Mouse (Mus musculus): ENCODE data around the gene Tfpi. TPM values are rescaled to one million over a fixed set of nuclear protein-coding genes. Genes with fewer than 3 reads are reported as not detected.
"Not testable (repeated sequence)": the region's sequence is repeated elsewhere in the genome, so short reads cannot be mapped to it uniquely, and the experiment has no call there.

Gene Tfpi
- polyA plus RNA-seq, 1 experiment from 2014 or later: 9.7 TPM

DNA sequence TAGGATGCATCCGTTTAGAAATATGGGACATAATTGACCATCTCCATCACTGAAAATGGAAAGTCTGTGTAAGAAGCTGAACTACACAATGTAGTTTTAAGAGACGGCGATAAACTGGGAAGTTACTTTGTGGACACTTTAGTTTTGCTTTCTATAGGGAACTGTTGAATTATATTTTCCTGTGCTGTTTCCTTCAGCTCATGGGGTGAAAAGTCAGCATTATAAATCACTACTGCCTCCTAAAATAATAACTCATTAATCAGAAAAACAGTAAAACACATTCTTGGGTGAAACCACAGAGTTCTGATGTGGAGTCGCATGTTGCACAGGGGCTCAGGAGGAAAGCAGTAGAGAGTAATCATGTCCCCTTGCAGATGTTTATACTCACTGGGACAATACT, 50.0 kb downstream of the Tfpi start:
- no peak overlapping the region for H3K4me2 ChIP-seq
- no peak for ATAC-seq
- no peak overlapping the region for H3K9ac ChIP-seq
- no peak overlapping the region for H3K27ac ChIP-seq
- no peaks in the 10 kb centered on the region for H3K27me3 ChIP-seq
- WGBS: 90% methylated on average over 4 of the region's 4 CpGs
- no peaks in the 10 kb centered on the region for H3K36me3 ChIP-seq (ENCODE audit: poor library complexity, severe bottlenecking)
- H3K4me1 ChIP-seq: peaks cover 9% of the 10 kb centered on the region; the same call in 1 of the 2 replicates
- no peak overlapping the region for H3K4me3 ChIP-seq
- no peaks in the 10 kb centered on the region for H3K9me3 ChIP-seq (replicated peaks)

DNA sequence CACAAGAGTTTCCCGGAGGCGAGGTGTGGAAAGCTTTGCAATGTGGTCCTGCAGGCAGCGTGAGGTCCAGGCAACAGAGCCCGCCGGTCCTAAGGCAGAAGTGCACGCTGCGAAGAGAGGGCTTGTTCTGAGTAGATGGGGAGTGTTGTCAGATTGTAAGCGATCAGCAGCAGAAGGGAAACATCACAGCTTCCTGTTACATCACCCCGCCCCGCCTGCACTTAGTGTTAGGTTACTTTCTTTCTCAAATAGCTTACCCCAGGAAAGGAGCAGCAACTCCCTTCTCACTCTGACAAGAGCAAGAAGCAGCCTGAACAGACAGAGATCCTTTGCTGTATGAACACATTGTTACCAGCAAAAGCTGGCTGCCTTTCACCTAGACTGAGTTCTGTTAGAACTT, 51.4 kb downstream of the Tfpi start, which contains the start of gene Calcrl:
TSS of gene Calcrl (minus strand) at position 274 of the 400 bp plus-strand sequence.
- WGBS: 0% methylated on average over 10 of the region's 10 CpGs
- ATAC-seq: peak; percentile 63; the same call in 1 of the 2 replicates
- Histone ChIP-seq H3K9ac (peak within 1 kb of the TSS; percentile 57), H3K36me3 (ENCODE audit: poor library complexity, severe bottlenecking) (no peaks in the 10 kb centered on the region), H3K27ac (no peak within 1 kb of the TSS), H3K9me3 (replicated peaks) (no peaks in the 10 kb centered on the region), H3K4me1 (peaks cover 9% of the 10 kb centered on the region; the same call in 1 of the 2 replicates), H3K4me3 (peak within 1 kb of the TSS; percentile 34), H3K4me2 (peak within 1 kb of the TSS; percentile 60), H3K27me3 (no peaks in the 10 kb centered on the region)

DNA sequence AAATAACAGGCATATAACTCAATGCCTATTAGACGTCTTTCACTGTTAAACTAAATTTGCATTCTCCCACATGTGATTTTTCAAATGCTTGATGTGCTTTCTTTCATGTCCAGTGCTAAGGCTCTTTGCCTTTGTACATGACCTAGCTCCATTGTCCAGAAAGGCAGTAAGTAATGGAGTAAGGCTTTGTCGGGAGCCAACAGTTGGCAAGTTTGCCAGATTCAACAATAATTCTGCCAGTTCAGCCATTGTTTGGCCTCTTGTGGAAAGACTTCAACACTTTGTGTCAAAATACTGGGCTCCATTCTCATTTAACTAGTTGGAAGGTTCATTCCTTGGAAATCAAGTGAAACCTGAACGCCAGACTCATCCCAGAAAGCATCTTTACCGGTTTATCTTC, 60.1 kb downstream of the Tfpi start:
- H3K9ac ChIP-seq: no peak overlapping the region
- no peaks in the 10 kb centered on the region for H3K36me3 ChIP-seq (ENCODE audit: poor library complexity, severe bottlenecking)
- H3K27me3 ChIP-seq: no peaks in the 10 kb centered on the region
- ATAC-seq: no peak
- WGBS: 76% methylated on average over 4 of the region's 4 CpGs
- H3K4me2 ChIP-seq: no peak overlapping the region
- H3K27ac ChIP-seq: no peak overlapping the region
- H3K9me3 ChIP-seq (replicated peaks): no peaks in the 10 kb centered on the region
- H3K4me1 ChIP-seq: no peaks in the 10 kb centered on the region
- no peak overlapping the region for H3K4me3 ChIP-seq

DNA sequence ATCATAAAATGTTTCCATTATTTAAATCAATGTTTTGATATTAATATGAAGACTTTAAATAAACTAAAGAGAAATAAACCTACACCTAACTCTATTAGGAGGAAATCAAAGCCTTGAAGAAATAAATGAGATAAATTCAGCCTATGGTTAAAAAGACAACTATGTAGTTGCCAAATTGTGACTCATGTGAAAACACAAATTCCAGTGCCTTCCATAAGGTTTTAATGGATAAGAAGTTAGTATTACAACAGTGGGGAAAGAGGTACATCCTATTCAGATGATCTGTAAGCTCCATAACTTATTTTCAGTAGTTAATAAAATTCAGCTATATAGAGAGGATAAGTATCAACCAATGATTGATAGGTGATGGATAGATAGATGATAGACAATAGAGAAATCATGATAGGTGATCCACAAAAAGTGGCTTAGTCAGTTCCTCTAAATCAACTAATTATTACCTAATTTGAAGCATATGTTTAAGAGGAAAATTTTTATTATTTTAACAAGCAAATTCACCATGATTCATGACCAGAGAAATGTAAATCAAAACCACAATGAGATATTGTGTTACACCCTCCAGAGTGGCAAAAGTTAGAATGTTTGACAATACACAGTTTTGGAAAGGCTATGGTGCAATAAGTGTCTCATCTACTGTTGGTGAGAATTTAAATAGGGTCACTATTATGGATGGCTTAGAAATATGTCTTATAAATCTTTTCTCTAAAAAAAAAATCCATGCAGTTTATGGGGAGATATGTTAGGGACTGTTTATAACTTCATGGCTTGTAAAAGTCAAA, 66.6 kb downstream of the Tfpi start:
- Histone ChIP-seq H3K36me3 (ENCODE audit: poor library complexity, severe bottlenecking) (no peaks in the 10 kb centered on the region), H3K4me3 (no peak overlapping the region), H3K4me1 (no peaks in the 10 kb centered on the region), H3K4me2 (no peak overlapping the region), H3K9ac (no peak overlapping the region), H3K27me3 (no peaks in the 10 kb centered on the region), H3K27ac (no peak overlapping the region), H3K9me3 (replicated peaks) (no peaks in the 10 kb centered on the region)
- no peak for ATAC-seq

DNA sequence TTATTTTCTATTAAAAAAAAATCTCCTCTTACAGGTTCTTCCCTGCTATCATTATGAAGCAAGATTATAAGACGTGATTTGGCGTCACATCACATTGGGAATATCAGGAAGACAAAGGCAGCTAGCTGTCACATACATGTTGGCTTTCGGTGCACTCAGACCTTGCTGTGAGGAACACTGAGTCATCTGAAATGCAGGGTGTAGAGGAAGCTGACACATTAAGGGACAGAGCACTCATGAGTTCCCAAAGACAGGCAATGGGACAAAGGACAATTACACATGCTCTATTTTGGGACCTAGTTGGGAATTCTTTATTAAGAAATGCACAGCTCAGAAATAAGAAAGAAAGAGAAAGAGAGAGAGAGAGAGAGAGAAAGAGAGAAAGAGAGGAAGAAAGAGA, 71.7 kb downstream of the Tfpi start:
- 86% methylated on average over 3 of the region's 3 CpGs for WGBS
- H3K9me3 ChIP-seq (replicated peaks): no peaks in the 10 kb centered on the region
- ATAC-seq: no peak

DNA sequence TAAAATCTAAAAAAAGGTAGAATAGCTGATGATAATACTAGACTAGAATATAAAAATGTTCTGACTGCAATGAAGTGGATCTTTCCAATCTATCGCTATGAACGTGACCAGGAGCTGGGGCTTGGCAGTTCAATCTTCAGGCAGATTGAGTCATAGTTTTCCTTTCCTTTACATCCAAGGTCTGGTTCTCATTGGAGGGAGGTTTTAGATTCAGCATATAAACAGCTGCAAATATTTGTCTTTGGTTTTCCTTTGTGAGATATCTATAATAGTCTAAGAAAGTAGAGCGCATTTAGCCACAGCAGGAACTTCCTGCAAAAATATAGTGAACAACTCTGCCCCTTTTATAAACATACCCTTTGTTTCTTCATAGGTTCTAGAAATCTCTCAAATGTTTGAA, 73.9 kb downstream of the Tfpi start:
- Histone ChIP-seq H3K9ac (no peak overlapping the region), H3K9me3 (replicated peaks) (no peaks in the 10 kb centered on the region), H3K4me1 (no peaks in the 10 kb centered on the region), H3K27me3 (no peaks in the 10 kb centered on the region), H3K4me2 (no peak overlapping the region), H3K27ac (no peak overlapping the region), H3K4me3 (no peak overlapping the region), H3K36me3 (ENCODE audit: poor library complexity, severe bottlenecking) (no peaks in the 10 kb centered on the region)
- no peak for ATAC-seq
- WGBS: 96% methylated on average over 3 of the region's 3 CpGs

More for the DNA sequence above, 71.7 kb downstream of the Tfpi start:
- no peaks in the 10 kb centered on the region for H3K4me1 ChIP-seq
- H3K27ac ChIP-seq: no peak overlapping the region
- no peaks in the 10 kb centered on the region for H3K36me3 ChIP-seq (ENCODE audit: poor library complexity, severe bottlenecking)
- no peak overlapping the region for H3K4me3 ChIP-seq
- H3K9ac ChIP-seq: no peak overlapping the region
- no peaks in the 10 kb centered on the region for H3K27me3 ChIP-seq
- no peak overlapping the region for H3K4me2 ChIP-seq

DNA sequence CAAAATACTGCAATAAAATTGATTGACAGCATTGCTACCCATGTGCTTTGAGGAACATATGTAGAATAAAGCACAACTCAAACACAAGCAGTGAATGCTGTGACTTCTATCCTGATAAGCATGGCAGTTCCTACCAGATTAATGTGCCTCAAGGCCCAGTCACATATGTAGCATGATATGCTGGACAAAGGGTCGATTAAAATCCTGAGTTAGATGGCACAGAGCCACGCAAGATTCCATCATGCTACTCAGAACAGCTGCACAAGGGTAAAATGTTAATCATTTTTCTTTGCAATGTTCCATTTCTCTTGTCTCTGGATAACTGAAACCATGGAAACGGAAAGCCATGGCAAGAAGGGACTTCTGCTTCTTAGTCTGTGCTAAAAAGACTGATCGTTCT, 80.0 kb downstream of the Tfpi start:
- Histone ChIP-seq H3K36me3 (ENCODE audit: poor library complexity, severe bottlenecking) (no peaks in the 10 kb centered on the region), H3K27me3 (no peaks in the 10 kb centered on the region), H3K4me2 (no peak overlapping the region), H3K27ac (no peak overlapping the region), H3K4me3 (no peak overlapping the region), H3K9me3 (replicated peaks) (no peaks in the 10 kb centered on the region), H3K4me1 (no peaks in the 10 kb centered on the region), H3K9ac (no peak overlapping the region)
- no peak for ATAC-seq
- 83% methylated on average over 4 of the region's 4 CpGs for WGBS

DNA sequence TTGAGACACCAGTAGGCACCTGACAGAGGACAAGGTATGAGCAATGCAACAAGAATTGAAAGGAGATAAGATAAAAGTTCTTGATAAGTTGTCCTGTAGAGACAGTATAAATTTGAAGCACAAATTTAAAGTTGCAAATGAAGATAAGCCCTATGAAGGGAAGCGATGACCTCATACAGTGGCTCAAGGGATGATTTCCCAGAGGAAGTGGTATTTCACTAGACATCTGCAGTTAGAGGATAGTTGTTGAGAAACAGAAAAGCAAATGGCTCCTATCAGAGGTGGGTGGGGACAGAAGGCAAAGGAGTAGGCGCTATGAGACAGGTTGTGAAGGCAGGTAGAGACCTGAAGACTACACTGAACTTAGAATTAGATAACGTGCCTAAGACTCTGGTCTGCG, 83.3 kb downstream of the Tfpi start:
- Histone ChIP-seq H3K4me1 (no peaks in the 10 kb centered on the region), H3K27ac (no peak overlapping the region), H3K4me3 (no peak overlapping the region), H3K4me2 (no peak overlapping the region), H3K9ac (no peak overlapping the region), H3K9me3 (replicated peaks) (no peaks in the 10 kb centered on the region), H3K36me3 (ENCODE audit: poor library complexity, severe bottlenecking) (no peaks in the 10 kb centered on the region), H3K27me3 (no peaks in the 10 kb centered on the region)
- no peak for ATAC-seq
- WGBS: 94% methylated on average over 4 of the region's 4 CpGs

DNA sequence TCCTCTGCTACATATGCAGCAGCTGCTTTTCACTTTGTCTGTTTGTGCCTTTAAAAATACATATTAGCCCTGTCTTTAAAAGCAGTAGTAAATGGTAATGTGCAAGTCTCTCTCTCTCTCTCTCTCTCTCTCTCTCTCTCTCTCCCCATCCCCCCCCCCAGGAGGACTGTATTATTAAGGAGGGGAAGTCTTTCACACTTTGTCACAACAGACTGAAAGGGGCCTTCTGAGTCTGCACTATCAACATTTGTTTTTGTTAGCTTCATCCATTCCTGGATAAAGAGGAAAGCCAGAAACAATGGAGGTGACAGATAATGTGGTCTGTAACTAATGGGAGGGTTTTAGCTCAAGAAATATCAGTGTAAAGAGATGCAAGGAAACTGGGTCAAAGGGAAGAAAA, 87.5 kb downstream of the Tfpi start:
- Histone ChIP-seq H3K9me3 (replicated peaks) (no peaks in the 10 kb centered on the region), H3K36me3 (ENCODE audit: poor library complexity, severe bottlenecking) (no peaks in the 10 kb centered on the region), H3K4me1 (no peaks in the 10 kb centered on the region), H3K4me3 (no peak overlapping the region), H3K27me3 (no peaks in the 10 kb centered on the region), H3K4me2 (no peak overlapping the region), H3K27ac (no peak overlapping the region), H3K9ac (no peak overlapping the region)
- no peak for ATAC-seq

DNA sequence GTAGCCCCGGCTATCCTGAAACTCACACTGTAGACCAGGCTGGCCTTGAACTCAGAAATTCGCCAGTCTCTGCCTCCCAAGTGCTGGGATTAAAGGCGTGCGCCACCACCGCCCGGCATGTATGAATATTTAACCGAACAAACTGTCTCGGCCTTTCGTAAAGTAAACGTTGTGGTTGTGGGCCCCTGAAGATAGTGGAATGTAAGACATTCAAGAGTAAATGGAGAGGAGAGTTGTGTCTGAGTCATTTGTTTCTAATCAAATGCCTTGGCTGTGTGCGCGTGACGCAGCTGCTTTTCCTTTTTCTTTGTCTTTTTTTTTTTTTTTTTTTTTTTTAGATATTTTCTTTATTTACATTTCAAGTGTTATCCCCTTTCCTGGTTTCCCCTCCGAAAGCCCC, 88.0 kb downstream of the Tfpi start:
- not testable (repeated sequence) for H3K9ac ChIP-seq; H3K9me3 ChIP-seq (replicated peaks); H3K4me3 ChIP-seq; H3K36me3 ChIP-seq (ENCODE audit: poor library complexity, severe bottlenecking); ATAC-seq; H3K27ac ChIP-seq; H3K27me3 ChIP-seq; H3K4me1 ChIP-seq; H3K4me2 ChIP-seq
- WGBS: 92% methylated on average over 14 of the region's 14 CpGs

DNA sequence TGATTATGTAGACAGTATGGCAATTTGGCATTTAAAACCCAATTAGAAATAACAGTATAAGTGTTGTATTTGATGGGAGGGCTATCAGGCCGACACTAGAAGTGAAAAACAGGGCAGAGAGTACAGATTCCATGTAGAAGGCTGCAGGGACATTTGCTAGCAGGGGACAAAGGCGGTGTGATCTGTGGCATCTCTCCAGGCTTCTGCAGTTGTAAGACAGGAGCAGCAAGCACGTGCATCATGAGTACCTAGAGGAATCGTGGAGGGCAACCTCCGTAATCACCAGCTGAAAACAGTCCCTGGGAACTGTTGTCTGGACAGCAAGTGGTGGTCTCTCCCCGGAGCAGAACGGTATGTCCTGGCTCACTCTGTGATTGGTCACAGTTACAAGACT, 88.6 kb downstream of the Tfpi start:
- H3K4me3 ChIP-seq: no peak overlapping the region
- H3K27ac ChIP-seq: no peak overlapping the region
- no peaks in the 10 kb centered on the region for H3K36me3 ChIP-seq (ENCODE audit: poor library complexity, severe bottlenecking)
- H3K9ac ChIP-seq: no peak overlapping the region
- no peaks in the 10 kb centered on the region for H3K27me3 ChIP-seq
- no peak overlapping the region for H3K4me2 ChIP-seq
- ATAC-seq: no peak
- no peaks in the 10 kb centered on the region for H3K9me3 ChIP-seq (replicated peaks)
- no peaks in the 10 kb centered on the region for H3K4me1 ChIP-seq
- WGBS: 86% methylated on average over 7 of the region's 7 CpGs

DNA sequence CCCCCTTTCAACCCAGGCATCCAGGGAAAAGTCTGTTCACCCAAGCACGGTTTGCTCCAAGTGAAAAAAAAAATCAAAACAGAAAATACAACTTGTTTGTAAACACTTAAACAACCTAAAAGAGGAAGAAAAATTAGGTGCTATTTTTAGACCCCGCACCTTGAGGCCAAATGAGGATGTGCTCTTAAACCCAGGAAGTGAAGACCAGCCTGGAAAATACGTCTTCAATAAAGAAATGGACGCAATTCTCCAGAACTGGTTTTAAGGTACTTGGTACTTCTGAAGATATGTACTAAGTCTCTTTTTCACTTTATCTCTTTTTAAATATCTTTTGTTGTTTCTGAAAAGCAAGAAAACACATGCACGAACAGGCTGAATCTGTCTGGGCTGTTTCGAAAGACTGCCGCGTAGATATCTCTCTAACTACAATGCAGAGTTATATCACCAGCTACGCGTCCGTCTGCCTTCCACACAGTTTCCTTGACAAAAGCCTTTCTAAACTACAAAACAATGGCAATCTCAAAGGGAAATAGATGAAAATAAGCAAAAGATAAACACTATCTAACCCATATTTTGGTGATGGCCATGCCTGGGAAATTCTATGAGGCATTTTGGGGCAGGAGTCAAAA, 89.1 kb downstream of the Tfpi start:
- Histone ChIP-seq H3K4me2 (peak overlapping the region; percentile 22), H3K9ac (no peak overlapping the region), H3K36me3 (ENCODE audit: poor library complexity, severe bottlenecking) (no peaks in the 10 kb centered on the region), H3K4me1 (no peaks in the 10 kb centered on the region), H3K9me3 (replicated peaks) (no peaks in the 10 kb centered on the region), H3K27me3 (no peaks in the 10 kb centered on the region), H3K27ac (no peak overlapping the region), H3K4me3 (no peak overlapping the region)
- 75% methylated on average over 11 of the region's 11 CpGs for WGBS
- ATAC-seq: no peak
